Mouse (Mus musculus) ES-E14 (cell line): ENCODE results near the gene Mansc4. TPM values are rescaled to one million over a fixed set of nuclear protein-coding genes. Genes with fewer than 3 reads are reported as not detected.
A peak's percentile ranks its signal among the peaks of the same experiment; 100 is the strongest.

Experiments used
- DNase-seq: peaks from one replicate; pipeline ENCODE4 v3.0.0-alpha.2; 2013; ENCODE audit warnings: low read depth, low spot score
- H3K27ac ChIP-seq: 2 replicates; pipeline ENCODE4 v1.5.1; 2012; ENCODE audit warnings: low read depth, mild to moderate bottlenecking, low read length, moderate library complexity, mixed read lengths; ENCODE audit not compliant: poor library complexity, insufficient read depth, severe bottlenecking
- H3K36me3 ChIP-seq: 2 replicates; pipeline ENCODE4 v1.6.1; 2012; ENCODE audit warnings: mild to moderate bottlenecking, low read length, moderate library complexity, mixed read lengths; ENCODE audit not compliant: control insufficient read depth, poor library complexity, insufficient read depth, severe bottlenecking
- H3K4me1 ChIP-seq, 2 experiments: fragments of 150-350 bp in 1 of 2; sonication (generic) in 1 of 2; 2 replicates each; pipeline ENCODE4 v1.6.1; 2012; ENCODE audit warnings: low read length in 2 of 2, mild to moderate bottlenecking in 1 of 2, mixed read lengths in 1 of 2; ENCODE audit not compliant: control insufficient read depth in 2 of 2, insufficient read depth in 2 of 2, poor library complexity in 1 of 2
- H3K4me3 ChIP-seq, 2 experiments: fragments of 150-350 bp in 1 of 2; sonication (generic) in 1 of 2; 2 replicates each; pipeline ENCODE4 v1.5.1; 2012; ENCODE audit warnings: low read length in 2 of 2, low read depth in 1 of 2, mild to moderate bottlenecking in 1 of 2, mixed read lengths in 1 of 2; ENCODE audit not compliant: insufficient read depth in 1 of 2, poor library complexity in 1 of 2, severe bottlenecking in 1 of 2
- H3K9ac ChIP-seq: 2 replicates; pipeline ENCODE4 v1.6.1; 2012; ENCODE audit warnings: low read depth, mild to moderate bottlenecking, low read length, mixed read lengths; ENCODE audit not compliant: poor library complexity, insufficient read depth, severe bottlenecking
- H3K9me3 ChIP-seq: fragments of 150-350 bp; sonication (generic); 2 replicates; pipeline ENCODE4 v1.6.1; 2012; ENCODE audit warnings: low read depth, mild to moderate bottlenecking, low read length; ENCODE audit not compliant: control insufficient read depth, insufficient read depth
- CHD2 ChIP-seq: IDR thresholded peaks from 2 replicates; pipeline ENCODE4 v1.6.1; 2014; ENCODE audit warnings: mild to moderate bottlenecking, low read depth, low read length, inconsistent platforms
- HCFC1 ChIP-seq: IDR thresholded peaks from 2 replicates; pipeline ENCODE4 v1.6.1; 2012; ENCODE audit warnings: low read length, inconsistent platforms, borderline replicate concordance; ENCODE audit not compliant: insufficient read depth
- MAFK ChIP-seq: IDR thresholded peaks from 2 replicates; pipeline ENCODE4 v1.6.1; 2014; ENCODE audit warnings: mild to moderate bottlenecking, low read depth, low read length, inconsistent platforms; ENCODE audit not compliant: insufficient read depth
- ZC3H11A ChIP-seq: IDR thresholded peaks from 2 replicates; pipeline ENCODE4 v1.6.1; 2012; ENCODE audit warnings: low read depth, mild to moderate bottlenecking, inconsistent platforms, low read length, borderline replicate concordance
- ZNF384 ChIP-seq: IDR thresholded peaks from 2 replicates; pipeline ENCODE4 v1.6.1; 2012; ENCODE audit warnings: low read depth, low read length, inconsistent platforms
- in situ Hi-C, 2 experiments: fragments of 600-800 bp; cut with MboI; formaldehyde crosslinking; loops; one replicate each; pipeline ENCODE4 v1.15.1; 2025; ENCODE audit warnings: low sequenced_read_pairs in 2 of 2, inconsistent platforms in 1 of 2; ENCODE audit not compliant: unreplicated experiment in 2 of 2
- total RNA-seq: library from RNA; depleted of rRNA; stranded (reverse); fragments of 300-350 nt; gene quantifications from 2 replicates; pipeline ENCODE4 v1.2.3, GENCODE M21; 2012

Gene Mansc4
- total RNA-seq, 1 experiment, result 0.80 TPM

GRCm38 (mm10) chr6:147052440-147052839, 34.4 kb downstream of the Mansc4 start:
- Histone ChIP-seq H3K4me3 (no peak overlapping the region), H3K9me3 (no peaks in the 10 kb centered on the region), H3K9ac (no peak overlapping the region), H3K36me3 (peaks cover 26% of the 10 kb centered on the region), H3K4me1 (no peaks in the 10 kb centered on the region), H3K27ac (no peak overlapping the region)
- in situ Hi-C loops, result no loop called here
- DNase-seq, result no peak
- TF ChIP-seq ZNF384, result no peak
- TF ChIP-seq ZC3H11A, result no peak
- TF ChIP-seq MAFK, result no peak
- no peak for TF ChIP-seq CHD2
- TF ChIP-seq HCFC1, result no peak

GRCm38 (mm10) chr6:147051666-147052065, 35.2 kb downstream of the Mansc4 start:
- no peaks in the 10 kb centered on the region for H3K4me1 ChIP-seq
- H3K4me3 ChIP-seq, result no peak overlapping the region
- TF ChIP-seq MAFK (no peak), CHD2 (no peak), HCFC1 (no peak), ZC3H11A (no peak), ZNF384 (no peak)
- H3K9ac ChIP-seq, result no peak overlapping the region
- in situ Hi-C loops, result no loop called here
- peaks cover 24% of the 10 kb centered on the region for H3K36me3 ChIP-seq
- no peak for DNase-seq
- no peak overlapping the region for H3K27ac ChIP-seq
- H3K9me3 ChIP-seq, result no peaks in the 10 kb centered on the region

GRCm38 (mm10) chr6:147049239-147049805, 37.5 kb downstream of the Mansc4 start:
- H3K36me3 ChIP-seq, result peaks cover 21% of the 10 kb centered on the region
- no peak for DNase-seq
- TF ChIP-seq MAFK (no peak), ZC3H11A (no peak), CHD2 (no peak), HCFC1 (no peak), ZNF384 (no peak)

GRCm38 (mm10) chr6:147043633-147044032, 43.2 kb downstream of the Mansc4 start:
- no peak for DNase-seq
- Histone ChIP-seq H3K27ac (no peak overlapping the region), H3K36me3 (peaks cover 7% of the 10 kb centered on the region), H3K4me1 (no peaks in the 10 kb centered on the region), H3K9me3 (no peaks in the 10 kb centered on the region), H3K9ac (peak overlapping the region; percentile 90; the same call in 1 of the 2 replicates), H3K4me3 (peak overlapping the region; percentile 78 to 89)
- in situ Hi-C loops, result no loop called here
- no peak for TF ChIP-seq ZNF384
- no peak for TF ChIP-seq ZC3H11A
- TF ChIP-seq CHD2, result no peak
- no peak for TF ChIP-seq MAFK
- no peak for TF ChIP-seq HCFC1

More at GRCm38 (mm10) chr6:147049239-147049805, 37.5 kb downstream of the Mansc4 start:
- no peak overlapping the region for H3K4me3 ChIP-seq
- H3K4me1 ChIP-seq, result no peaks in the 10 kb centered on the region
- H3K27ac ChIP-seq, result no peak overlapping the region
- H3K9me3 ChIP-seq, result no peaks in the 10 kb centered on the region
- H3K9ac ChIP-seq, result no peak overlapping the region
- in situ Hi-C loops, result no loop called here
